Mouse (Mus musculus) limb, embryonic 11.5 days (tissue): ENCODE results near the gene Thap2. TPM values are rescaled to one million over a fixed set of nuclear protein-coding genes. Genes with fewer than 3 reads are reported as not detected.

Experiments
- ATAC-seq: fragments of 200-750 bp; cut with Nextera tagmentation; 2 replicates; pipeline ENCODE4 v1.8.0; 2017; ENCODE audit warnings: low read depth; ENCODE audit not compliant: insufficient number of reproducible peaks, low FRiP score, low TSS enrichment
- DNase-seq: peaks from one replicate; pipeline ENCODE4 v3.0.0-alpha.2; 2015; ENCODE audit warnings: low spot score
- H3K27ac ChIP-seq: fragments of 300-500 bp; sonication (generic); replicated peaks from 2 replicates; pipeline ENCODE4 v1.5.1; 2014; ENCODE audit warnings: low read depth, mild to moderate bottlenecking, low read length
- H3K27me3 ChIP-seq: fragments of 300-500 bp; sonication (generic); 2 replicates; pipeline ENCODE4 v1.6.1; 2014; ENCODE audit warnings: mild to moderate bottlenecking, low read length, mixed read lengths; ENCODE audit not compliant: control insufficient read depth, insufficient read depth
- H3K36me3 ChIP-seq: fragments of 300-500 bp; sonication (generic); 2 replicates; pipeline ENCODE4 v1.6.1; 2014; ENCODE audit warnings: mild to moderate bottlenecking, low read length, moderate library complexity, mixed read lengths; ENCODE audit not compliant: control insufficient read depth, insufficient read depth
- H3K4me1 ChIP-seq: fragments of 300-500 bp; sonication (generic); 2 replicates; pipeline ENCODE4 v1.6.1; 2014; ENCODE audit warnings: low read length, mixed read lengths; ENCODE audit not compliant: control insufficient read depth, insufficient read depth
- H3K4me2 ChIP-seq: fragments of 300-500 bp; sonication (generic); 2 replicates; pipeline ENCODE4 v1.6.1; 2014; ENCODE audit warnings: low read depth, mild to moderate bottlenecking, moderate library complexity; ENCODE audit not compliant: severe bottlenecking
- H3K4me3 ChIP-seq: fragments of 300-500 bp; sonication (generic); 2 replicates; pipeline ENCODE4 v1.5.1; 2014; ENCODE audit warnings: low read depth, low read length
- H3K9ac ChIP-seq: fragments of 300-500 bp; sonication (generic); 2 replicates; pipeline ENCODE4 v1.6.1; 2014; ENCODE audit warnings: mild to moderate bottlenecking, low read length
- H3K9me3 ChIP-seq: fragments of 300-500 bp; sonication (generic); 2 replicates; pipeline ENCODE4 v1.6.1; 2016; ENCODE audit warnings: low read length; ENCODE audit not compliant: control insufficient read depth
- WGBS: fragments of 180-500 bp; shearing (Covaris S2); extraction: QIAGEN DNeasy Blood & Tissue Kit; methylation state at CpG from one replicate; pipeline ENCODE4 v1.1.7; 2014; 5-methylcytosine and 5-hydroxymethylcytosine counted together
- polyA plus RNA-seq: library from polyadenylated mRNA; unstranded; fragments of >200 nt; fragmentation: Nextera tagmentation; extraction: Ambion mirVana; gene quantifications from 2 replicates; pipeline ENCODE4 v1.2.1, GENCODE M21; 2014

Gene Thap2
- polyA plus RNA-seq, 1 experiment from 2014 or later, result 21.3 TPM

DNA sequence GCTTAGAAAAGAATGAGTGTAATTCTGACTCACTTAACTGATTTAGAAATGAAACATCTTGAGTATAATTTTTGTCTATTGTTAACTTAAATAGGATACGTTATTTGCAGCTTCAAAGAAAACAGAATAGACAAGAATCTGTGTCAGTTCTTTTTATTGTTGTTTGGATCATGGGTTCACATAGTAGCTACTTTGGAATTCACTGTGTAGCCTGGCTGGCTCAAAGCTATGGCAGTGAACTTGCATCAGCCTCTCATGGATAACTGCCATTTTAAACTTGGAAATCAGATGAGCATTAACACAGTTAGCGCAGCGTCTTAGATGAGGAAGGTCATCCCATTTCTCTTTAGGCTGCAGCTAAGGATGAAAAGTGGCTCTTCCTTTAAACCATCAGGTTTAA, 3.6 kb upstream of the Thap2 start:
- Histone ChIP-seq H3K4me2 (0 out of 2 replicates have a peak overlapping the region, but pooled peaks have one; percentile 5), H3K36me3 (peaks cover 2% of the 10 kb centered on the region; the same call in 1 of the 2 replicates), H3K27ac (no peak overlapping the region), H3K4me1 (peaks cover 3% of the 10 kb centered on the region; the same call in 1 of the 2 replicates), H3K9ac (no peak overlapping the region), H3K4me3 (no peak overlapping the region), H3K9me3 (no peaks in the 10 kb centered on the region), H3K27me3 (no peaks in the 10 kb centered on the region)
- ATAC-seq, result no peak
- WGBS, result 91% methylated on average over 3 of the region's 3 CpGs
- no peak for DNase-seq

DNA sequence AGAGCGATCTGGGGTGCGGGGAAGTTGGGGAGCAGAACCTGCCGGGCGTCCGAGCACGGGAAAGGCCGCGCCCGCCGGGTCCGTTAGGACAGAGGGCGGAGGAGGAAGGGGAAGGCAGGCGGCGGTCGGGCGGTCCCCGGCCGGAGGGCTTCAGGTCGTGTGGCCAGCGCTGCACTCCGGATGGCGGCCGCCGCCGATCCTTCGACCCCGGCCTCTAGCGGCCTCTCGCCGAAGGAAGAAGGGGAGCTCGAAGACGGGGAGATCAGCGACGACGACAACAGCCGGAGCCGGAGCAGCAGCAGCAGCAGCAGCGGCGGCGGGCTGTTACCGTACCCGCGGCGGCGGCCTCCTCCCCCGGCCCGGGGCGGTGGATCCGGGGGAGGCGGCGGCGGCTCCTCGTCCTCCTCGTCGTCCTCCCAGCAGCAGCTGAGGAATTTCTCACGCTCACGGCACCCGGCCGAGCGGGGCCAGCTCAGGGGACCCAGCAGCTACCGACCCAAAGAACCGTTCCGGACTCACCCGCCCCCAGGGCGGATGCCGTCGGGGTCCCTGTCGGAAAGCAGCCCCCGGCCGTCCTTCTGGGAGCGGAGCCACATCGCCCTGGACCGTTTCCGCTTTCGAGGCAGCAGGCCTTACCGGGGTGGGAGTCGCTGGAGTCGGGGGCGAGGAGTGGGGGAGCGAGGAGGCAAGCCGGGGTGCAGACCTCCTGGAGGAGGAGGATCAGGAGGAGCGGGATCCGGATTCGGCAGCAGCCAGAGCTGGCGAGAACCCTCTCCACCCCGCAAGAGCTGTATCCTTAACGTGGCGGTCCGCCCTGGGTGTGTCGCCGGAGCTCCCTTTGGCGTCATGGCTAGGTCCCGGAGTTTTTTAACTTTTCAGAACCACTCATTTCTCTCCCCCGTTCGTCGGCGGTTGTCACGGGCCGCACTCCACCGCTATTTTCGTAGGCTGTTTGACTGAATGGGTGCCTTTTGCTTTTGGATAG, 1.1 kb upstream of the Thap2 start:
- ATAC-seq, result peak; percentile 69; the same call in 1 of the 2 replicates
- WGBS, result under 1% methylated on average over 95 of the region's 101 CpGs
- Histone ChIP-seq H3K4me3 (peak overlapping the region; percentile 97), H3K9ac (peak overlapping the region; percentile 95), H3K4me2 (peak overlapping the region; percentile 68), H3K4me1 (peaks cover 5% of the 10 kb centered on the region; the same call in 1 of the 2 replicates), H3K9me3 (no peaks in the 10 kb centered on the region), H3K27me3 (no peaks in the 10 kb centered on the region), H3K36me3 (no peaks in the 10 kb centered on the region), H3K27ac (peak overlapping the region; percentile 95)
- peak; percentile 79 for DNase-seq

- H3K36me3 ChIP-seq, result no peaks in the 10 kb centered on the region
- no peaks in the 10 kb centered on the region for H3K9me3 ChIP-seq
- ATAC-seq (no peak; the same call in 1 of the 2 replicates), DNase-seq (no peak)
- peak overlapping the region; percentile 95 for H3K27ac ChIP-seq
- H3K9ac ChIP-seq, result peak overlapping the region; percentile 95
- H3K4me1 ChIP-seq, result peaks cover 5% of the 10 kb centered on the region; the same call in 1 of the 2 replicates
- H3K27me3 ChIP-seq, result no peaks in the 10 kb centered on the region
- 6% methylated on average over 15 of the region's 15 CpGs for WGBS
- H3K4me3 ChIP-seq, result peak overlapping the region; percentile 97
- peak overlapping the region; percentile 50 for H3K4me2 ChIP-seq
Observed at GRCm38 (mm10) chr10:115383644-115384220, 511 bp downstream of the Thap2 start.

DNA sequence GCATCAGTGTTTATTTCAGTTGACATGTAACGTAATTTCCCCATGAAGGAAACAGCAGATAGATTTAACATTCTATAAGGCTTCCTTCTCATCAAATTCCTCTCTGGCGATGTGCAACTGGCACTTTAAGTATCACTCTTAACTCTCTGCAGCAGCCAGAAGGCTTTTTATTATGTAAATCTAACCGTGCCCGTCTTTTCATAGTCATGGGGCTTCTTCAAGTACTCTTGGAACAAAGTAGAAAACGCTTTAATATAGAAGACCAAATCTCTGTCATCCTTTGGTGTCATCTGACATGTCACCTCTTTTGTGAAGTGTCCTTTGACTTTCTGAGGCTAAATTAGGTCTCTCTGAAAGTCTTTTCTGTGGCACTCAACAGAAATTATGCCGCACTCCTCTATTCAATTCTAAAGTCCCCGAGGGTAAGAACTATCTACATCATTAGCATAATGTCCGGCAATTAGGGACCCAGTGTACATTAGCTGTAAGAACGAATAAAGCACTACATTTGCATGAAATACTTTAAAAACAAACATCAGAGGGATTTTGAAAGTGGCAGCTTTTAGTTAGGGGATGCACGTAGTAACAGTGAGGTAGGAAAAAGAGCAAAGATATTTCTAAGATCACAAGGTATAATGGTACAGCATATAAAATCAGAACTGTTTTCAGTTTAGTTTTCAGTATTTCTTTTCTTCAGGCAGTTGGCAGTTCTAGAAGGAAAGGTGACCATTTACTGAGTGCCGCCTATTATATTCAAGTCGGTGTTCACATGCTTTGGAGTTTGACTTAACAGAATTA, 1.2 kb downstream of the Thap2 start:
- H3K27ac ChIP-seq, result no peak overlapping the region
- DNase-seq, result no peak

DNA sequence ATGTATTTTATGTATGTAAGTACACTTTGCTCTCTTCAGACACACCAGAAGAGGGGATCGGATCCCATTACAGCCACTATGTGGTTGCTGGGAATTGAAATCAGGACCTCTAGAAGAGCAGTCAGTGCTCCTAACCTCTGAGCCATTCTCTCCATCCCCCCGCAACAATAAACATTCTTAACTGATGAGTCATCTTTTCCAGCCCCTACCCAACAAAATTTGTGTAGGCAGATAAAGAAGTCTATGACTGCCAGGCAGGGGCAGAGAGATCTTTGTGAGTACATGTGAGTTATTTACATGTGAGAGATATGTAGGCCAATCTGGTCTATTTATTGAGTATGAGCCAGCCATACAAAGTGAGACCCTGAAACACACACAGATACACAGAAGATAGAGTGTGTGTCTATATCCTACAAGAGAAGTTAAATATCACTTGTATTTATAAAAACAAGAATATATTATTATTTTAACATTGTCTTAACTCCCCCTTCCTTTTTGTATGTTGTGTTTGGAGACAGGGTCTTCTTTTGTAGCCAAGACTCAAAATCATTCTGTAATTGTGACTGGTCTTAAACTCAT, 2.6 kb downstream of the Thap2 start:
- Histone ChIP-seq H3K27ac (no peak overlapping the region), H3K4me1 (peaks cover 3% of the 10 kb centered on the region; the same call in 1 of the 2 replicates), H3K9ac (no peak overlapping the region), H3K9me3 (no peaks in the 10 kb centered on the region), H3K27me3 (no peaks in the 10 kb centered on the region), H3K36me3 (no peaks in the 10 kb centered on the region), H3K4me2 (no peak overlapping the region), H3K4me3 (no peak overlapping the region)
- 88% methylated on average over 2 of the region's 2 CpGs for WGBS
- ATAC-seq (no peak), DNase-seq (no peak)

More for the DNA sequence above, 1.2 kb downstream of the Thap2 start:
- ATAC-seq, result no peak
- no peaks in the 10 kb centered on the region for H3K27me3 ChIP-seq
- H3K4me3 ChIP-seq, result peak overlapping the region; percentile 97
- no peaks in the 10 kb centered on the region for H3K9me3 ChIP-seq
- H3K36me3 ChIP-seq, result no peaks in the 10 kb centered on the region
- WGBS, result 60% methylated on average over 12 of the region's 12 CpGs
- H3K4me1 ChIP-seq, result peaks cover 5% of the 10 kb centered on the region; the same call in 1 of the 2 replicates
- H3K4me2 ChIP-seq, result peak overlapping the region; percentile 50
- H3K9ac ChIP-seq, result no peak overlapping the region

DNA sequence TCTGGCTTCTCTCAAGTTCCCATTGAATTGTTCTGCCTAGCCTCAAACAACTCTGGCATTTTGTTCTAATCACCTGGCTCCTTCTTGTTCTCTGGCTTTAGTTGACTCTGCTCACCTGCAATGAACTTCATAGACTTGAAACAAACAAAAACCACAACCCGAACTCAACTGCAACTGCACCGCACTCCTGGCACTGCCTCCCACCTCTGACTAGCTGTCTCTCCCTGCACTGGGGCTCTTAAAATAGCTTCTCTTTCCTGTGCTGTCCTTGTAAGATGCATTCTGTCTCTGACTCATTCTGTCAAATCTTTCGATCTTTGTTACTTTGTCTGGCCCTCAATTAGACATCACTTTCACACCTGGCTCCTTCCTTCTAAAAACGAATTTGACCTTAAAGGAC, 21.1 kb downstream of the Thap2 start:
- DNase-seq (no peak), ATAC-seq (no peak)
- Histone ChIP-seq H3K4me3 (no peak overlapping the region; the same call in 1 of the 2 replicates), H3K9ac (no peak overlapping the region), H3K4me2 (peak overlapping the region; percentile 60), H3K36me3 (no peaks in the 10 kb centered on the region), H3K4me1 (no peaks in the 10 kb centered on the region), H3K9me3 (no peaks in the 10 kb centered on the region), H3K27ac (no peak overlapping the region), H3K27me3 (no peaks in the 10 kb centered on the region)
- WGBS, result 83% methylated on average over 4 of the region's 4 CpGs

DNA sequence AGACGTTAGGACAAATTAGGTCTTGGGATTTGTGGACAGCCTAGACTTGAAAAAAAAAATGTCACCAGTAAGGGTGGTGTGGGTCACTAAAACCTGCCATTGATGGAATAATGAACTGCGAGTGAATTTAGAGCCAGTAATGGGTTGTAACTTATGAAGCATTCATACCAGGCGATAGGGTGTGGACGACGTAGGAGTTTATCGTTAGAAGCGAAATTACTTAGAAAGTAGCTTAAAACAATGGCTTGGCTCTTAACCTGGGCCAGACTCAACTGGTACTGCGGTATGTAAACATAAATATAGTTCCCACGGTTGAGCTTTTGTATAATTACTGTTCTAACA, 21.6 kb downstream of the Thap2 start:
- Histone ChIP-seq H3K27ac (peak overlapping the region; percentile 88), H3K4me2 (peak overlapping the region; percentile 60), H3K36me3 (no peaks in the 10 kb centered on the region), H3K9me3 (no peaks in the 10 kb centered on the region), H3K9ac (peak overlapping the region; percentile 61), H3K27me3 (no peaks in the 10 kb centered on the region), H3K4me1 (no peaks in the 10 kb centered on the region), H3K4me3 (peak overlapping the region; percentile 56)
- ATAC-seq, result no peak
- 8% methylated on average over 9 of the region's 9 CpGs for WGBS
- DNase-seq, result no peak
